Mouse (Mus musculus) kidney, embryonic 16.5 days (tissue): ENCODE data around the gene Med7. TPM values are rescaled to one million over a fixed set of nuclear protein-coding genes. Genes with fewer than 3 reads are reported as not detected.

ENCODE experiments used
- ATAC-seq: fragments of 200-750 bp; cut with Nextera tagmentation; 2 replicates; pipeline ENCODE4 v1.8.0; 2017; ENCODE audit warnings: moderate TSS enrichment; ENCODE audit not compliant: low FRiP score, low TSS enrichment
- H3K27ac ChIP-seq: fragments of 300-500 bp; sonication (generic); 2 replicates; pipeline ENCODE4 v1.5.1; 2014; ENCODE audit warnings: low read length
- H3K27me3 ChIP-seq: fragments of 300-500 bp; sonication (generic); 2 replicates; pipeline ENCODE4 v1.6.1; 2014; ENCODE audit warnings: low read length, control low read depth, mixed read lengths; ENCODE audit not compliant: insufficient read depth
- H3K36me3 ChIP-seq: fragments of 300-500 bp; sonication (generic); 2 replicates; pipeline ENCODE4 v1.6.1; 2014; ENCODE audit warnings: low read length, control low read depth, mixed read lengths; ENCODE audit not compliant: insufficient read depth
- H3K4me1 ChIP-seq: fragments of 300-500 bp; sonication (generic); 2 replicates; pipeline ENCODE4 v1.6.1; 2014; ENCODE audit warnings: low read length, control low read depth, mixed read lengths; ENCODE audit not compliant: insufficient read depth
- H3K4me2 ChIP-seq: fragments of 300-500 bp; sonication (generic); replicated peaks from 2 replicates; pipeline ENCODE4 v1.6.1; 2014; ENCODE audit warnings: low read depth, low read length
- H3K4me3 ChIP-seq: fragments of 300-500 bp; sonication (generic); 2 replicates; pipeline ENCODE4 v1.5.1; 2014; ENCODE audit warnings: mild to moderate bottlenecking, low read length
- H3K9ac ChIP-seq: fragments of 300-500 bp; sonication (generic); replicated peaks from 2 replicates; pipeline ENCODE4 v1.6.1; 2014; ENCODE audit warnings: low read length
- H3K9me3 ChIP-seq: fragments of 300-500 bp; sonication (generic); 2 replicates; pipeline ENCODE4 v1.6.1; 2016; ENCODE audit warnings: low read length, control low read depth
- WGBS: fragments of 180-500 bp; shearing (Covaris S2); extraction: QIAGEN DNeasy Blood & Tissue Kit; methylation state at CpG from one replicate; pipeline ENCODE4 v1.1.7; 2014; 5-methylcytosine and 5-hydroxymethylcytosine counted together
- polyA plus RNA-seq: library from polyadenylated mRNA; unstranded; fragments of >200 nt; fragmentation: Nextera tagmentation; extraction: Ambion mirVana; gene quantifications from 2 replicates; pipeline ENCODE4 v1.2.1, GENCODE M21; 2015

The Med7 gene
- polyA plus RNA-seq, 1 experiment from 2014 or later, result 76.7 TPM

DNA sequence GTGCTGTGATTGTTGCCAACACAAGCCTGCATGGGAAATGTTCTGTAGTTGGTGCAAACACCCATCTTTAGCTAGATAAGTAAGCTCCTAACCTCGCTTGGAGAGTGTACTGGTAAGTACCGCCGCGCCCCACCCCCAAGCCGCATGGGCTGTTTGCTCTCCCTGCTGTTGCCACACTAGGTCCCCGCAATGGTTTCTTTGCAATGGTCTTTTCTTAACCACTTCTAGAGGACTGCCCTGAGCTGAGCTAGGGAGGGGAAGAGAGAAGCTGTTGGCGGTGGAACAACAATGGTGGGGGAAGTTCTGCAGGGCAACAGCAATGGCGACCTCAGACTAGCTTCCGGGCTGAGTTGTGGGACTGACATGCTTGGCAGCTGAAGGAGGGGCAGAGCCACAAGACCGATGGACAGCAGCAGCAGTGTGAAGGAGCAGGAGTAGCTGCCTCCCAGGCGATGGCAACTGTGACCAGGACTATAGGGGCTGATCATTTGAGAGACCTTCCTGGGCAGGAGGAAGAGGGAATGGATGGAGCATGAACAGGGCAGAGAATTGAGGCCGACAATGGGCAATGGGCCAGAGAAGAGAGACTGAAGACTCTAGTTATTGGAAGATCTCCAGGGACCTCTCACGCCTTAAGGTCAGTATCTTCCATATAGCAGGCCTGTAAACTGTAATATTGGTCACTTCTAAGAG lies 40.4 kb upstream of the Med7 start, which contains the start of gene Fam71b:
TSS of gene Fam71b (plus strand) at position 393 of the 693 bp plus-strand sequence.
- 76% methylated on average over 13 of the region's 13 CpGs for WGBS
- H3K4me2 ChIP-seq, result no peak within 1 kb of the TSS
- H3K27me3 ChIP-seq, result no peaks in the 10 kb centered on the region
- ATAC-seq, result no peak
- no peaks in the 10 kb centered on the region for H3K9me3 ChIP-seq
- no peak within 1 kb of the TSS for H3K9ac ChIP-seq
- H3K27ac ChIP-seq, result no peak within 1 kb of the TSS
- H3K4me1 ChIP-seq, result peaks cover 6% of the 10 kb centered on the region; the same call in 1 of the 2 replicates
- no peak within 1 kb of the TSS for H3K4me3 ChIP-seq
- no peaks in the 10 kb centered on the region for H3K36me3 ChIP-seq

GRCm38 (mm10) chr11:46396860-46397179 lies 39.9 kb upstream of the Med7 start:
- WGBS, result 76% methylated on average over 4 of the region's 4 CpGs
- ATAC-seq, result no peak

DNA sequence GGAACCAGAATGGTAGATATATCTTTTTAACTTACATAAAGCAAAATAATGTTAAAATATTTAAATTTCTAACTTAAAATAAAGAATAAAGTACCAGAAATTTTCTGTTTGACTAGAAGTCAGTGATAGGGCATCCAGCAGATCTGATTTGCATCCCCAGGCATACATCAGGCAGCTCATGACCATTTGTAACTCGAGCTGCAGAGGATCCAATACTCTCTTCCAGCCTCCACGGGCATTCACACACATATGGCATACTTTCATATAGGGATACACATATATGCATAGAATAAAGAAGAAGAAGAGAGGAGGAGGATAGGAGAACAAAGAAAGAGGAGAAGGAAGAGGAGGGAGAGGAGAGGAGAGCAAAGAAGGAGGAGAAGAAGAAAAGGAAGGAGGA lies 38.8 kb upstream of the Med7 start:
- 44% methylated on average over 2 of the region's 2 CpGs for WGBS
- Histone ChIP-seq H3K9me3 (no peaks in the 10 kb centered on the region), H3K4me2 (no peak overlapping the region), H3K27ac (no peak overlapping the region), H3K27me3 (no peaks in the 10 kb centered on the region), H3K9ac (no peak overlapping the region), H3K4me1 (peaks cover 7% of the 10 kb centered on the region; the same call in 1 of the 2 replicates), H3K4me3 (no peak overlapping the region), H3K36me3 (no peaks in the 10 kb centered on the region)
- ATAC-seq, result no peak

More at GRCm38 (mm10) chr11:46396860-46397179, 39.9 kb upstream of the Med7 start:
- Histone ChIP-seq H3K36me3 (no peaks in the 10 kb centered on the region), H3K27ac (no peak overlapping the region), H3K27me3 (no peaks in the 10 kb centered on the region), H3K9me3 (no peaks in the 10 kb centered on the region), H3K4me2 (no peak overlapping the region), H3K4me3 (no peak overlapping the region), H3K4me1 (peaks cover 7% of the 10 kb centered on the region; the same call in 1 of the 2 replicates), H3K9ac (no peak overlapping the region)

GRCm38 (mm10) chr11:46398473-46398872 lies 38.3 kb upstream of the Med7 start:
- Histone ChIP-seq H3K36me3 (no peaks in the 10 kb centered on the region), H3K27ac (no peak overlapping the region), H3K9me3 (no peaks in the 10 kb centered on the region), H3K27me3 (no peaks in the 10 kb centered on the region), H3K4me1 (peaks cover 7% of the 10 kb centered on the region; the same call in 1 of the 2 replicates), H3K4me3 (no peak overlapping the region), H3K9ac (no peak overlapping the region), H3K4me2 (no peak overlapping the region)
- no peak for ATAC-seq
- WGBS, result 78% methylated on average over 4 of the region's 4 CpGs

DNA sequence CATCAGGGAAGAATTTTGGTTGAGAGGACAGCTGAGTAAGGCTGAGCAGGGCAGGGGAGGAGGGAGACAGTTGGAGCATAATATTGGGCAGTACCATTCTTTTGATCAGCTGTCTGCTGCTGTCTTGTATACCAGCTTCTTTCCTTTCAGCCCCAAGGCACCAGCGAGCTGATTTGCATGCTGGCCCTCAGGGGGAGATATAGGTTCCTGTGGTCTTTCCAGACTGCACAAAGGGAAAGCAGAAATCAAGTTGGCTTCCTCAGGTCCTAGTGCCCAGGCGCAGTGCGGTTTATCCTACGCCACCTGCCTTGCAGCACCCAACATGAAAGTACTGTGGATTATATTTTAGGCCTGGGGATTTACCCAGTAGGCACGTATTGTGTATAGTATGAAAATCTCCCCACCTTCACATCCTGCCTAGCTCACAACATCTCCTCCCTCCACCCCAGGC lies 37.8 kb upstream of the Med7 start:
- Histone ChIP-seq H3K9ac (no peak overlapping the region), H3K9me3 (no peaks in the 10 kb centered on the region), H3K4me3 (no peak overlapping the region), H3K27me3 (no peaks in the 10 kb centered on the region), H3K27ac (no peak overlapping the region), H3K36me3 (no peaks in the 10 kb centered on the region), H3K4me1 (peaks cover 7% of the 10 kb centered on the region; the same call in 1 of the 2 replicates), H3K4me2 (no peak overlapping the region)
- WGBS, result 74% methylated on average over 5 of the region's 5 CpGs
- ATAC-seq, result no peak

GRCm38 (mm10) chr11:46401555-46401954 lies 35.2 kb upstream of the Med7 start:
- Histone ChIP-seq H3K27ac (0 out of 2 replicates have a peak overlapping the region, but pooled peaks have one; percentile 8), H3K9me3 (no peaks in the 10 kb centered on the region), H3K27me3 (no peaks in the 10 kb centered on the region), H3K4me2 (no peak overlapping the region; the same call in 1 of the 2 replicates), H3K4me1 (peaks cover 7% of the 10 kb centered on the region; the same call in 1 of the 2 replicates), H3K36me3 (no peaks in the 10 kb centered on the region), H3K9ac (no peak overlapping the region), H3K4me3 (no peak overlapping the region)
- no peak for ATAC-seq
- WGBS, result 63% methylated on average over 12 of the region's 12 CpGs

DNA sequence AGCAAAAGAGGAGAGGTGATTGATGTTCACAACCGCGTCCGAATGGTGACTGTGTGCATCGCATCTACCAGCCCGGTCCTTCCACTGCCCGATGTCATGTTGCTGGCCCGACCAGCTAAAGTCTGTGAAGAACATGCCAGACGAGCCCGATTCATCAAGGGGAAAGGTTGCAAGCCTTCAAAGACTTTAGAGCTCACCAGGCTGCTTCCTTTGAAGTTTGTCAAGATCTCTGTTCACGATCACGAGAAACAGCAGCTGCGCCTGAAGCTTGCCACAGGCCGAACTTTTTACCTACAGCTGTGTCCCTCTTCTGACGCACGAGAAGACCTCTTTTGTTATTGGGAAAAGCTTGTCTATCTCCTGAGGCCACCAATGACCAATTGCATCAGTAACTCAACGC lies 31.7 kb upstream of the Med7 start:
- no peak overlapping the region for H3K4me2 ChIP-seq
- H3K27me3 ChIP-seq, result no peaks in the 10 kb centered on the region
- H3K9ac ChIP-seq, result no peak overlapping the region
- WGBS, result 82% methylated on average over 16 of the region's 16 CpGs
- H3K4me1 ChIP-seq, result peaks cover 7% of the 10 kb centered on the region; the same call in 1 of the 2 replicates
- H3K27ac ChIP-seq, result no peak overlapping the region
- no peak for ATAC-seq
- H3K9me3 ChIP-seq, result no peaks in the 10 kb centered on the region
- no peaks in the 10 kb centered on the region for H3K36me3 ChIP-seq
- H3K4me3 ChIP-seq, result no peak overlapping the region

DNA sequence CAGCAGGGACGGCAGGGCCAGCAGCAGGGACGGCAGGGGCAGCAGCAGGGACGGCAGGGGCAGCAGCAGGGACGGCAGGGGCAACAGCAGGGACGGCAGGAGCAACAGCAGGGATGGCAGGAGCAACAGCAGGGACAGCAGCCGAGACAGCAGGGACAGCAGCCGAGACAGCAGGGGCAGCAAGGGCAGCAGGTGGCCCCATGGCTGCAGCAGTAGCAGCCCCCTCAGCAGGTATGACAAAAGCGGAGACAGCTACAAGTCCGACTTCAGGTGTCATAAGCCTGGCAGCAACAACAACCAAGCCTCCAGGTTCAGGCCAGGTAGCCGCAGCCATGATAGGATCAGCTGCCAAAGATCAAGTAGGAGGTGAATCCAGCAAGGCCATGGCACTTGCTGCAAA lies 30.0 kb upstream of the Med7 start:
- Histone ChIP-seq H3K9me3 (no peaks in the 10 kb centered on the region), H3K4me3 (no peak overlapping the region), H3K27ac (no peak overlapping the region), H3K4me2 (no peak overlapping the region), H3K4me1 (no peaks in the 10 kb centered on the region), H3K36me3 (no peaks in the 10 kb centered on the region), H3K27me3 (no peaks in the 10 kb centered on the region), H3K9ac (no peak overlapping the region)
- WGBS, result 48% methylated on average over 10 of the region's 10 CpGs
- no peak for ATAC-seq

GRCm38 (mm10) chr11:46410018-46410563 lies 26.6 kb upstream of the Med7 start:
- Histone ChIP-seq H3K36me3 (no peaks in the 10 kb centered on the region), H3K9me3 (no peaks in the 10 kb centered on the region), H3K27ac (no peak overlapping the region), H3K4me2 (no peak overlapping the region), H3K27me3 (no peaks in the 10 kb centered on the region), H3K9ac (no peak overlapping the region), H3K4me1 (no peaks in the 10 kb centered on the region), H3K4me3 (no peak overlapping the region)
- 0 out of 2 replicates have a peak, but pooled peaks have one; percentile 27 for ATAC-seq
- 50% methylated on average over 2 of the region's 2 CpGs for WGBS

- no peak for ATAC-seq
- Histone ChIP-seq H3K9me3 (no peaks in the 10 kb centered on the region), H3K4me3 (no peak overlapping the region)
Measured at GRCm38 (mm10) chr11:46418438-46418837, 18.3 kb upstream of the Med7 start.

More at GRCm38 (mm10) chr11:46418438-46418837, 18.3 kb upstream of the Med7 start:
- no peak overlapping the region for H3K9ac ChIP-seq
- 43% methylated on average over 1 of the region's 1 CpGs for WGBS
- no peak overlapping the region for H3K4me2 ChIP-seq
- H3K27ac ChIP-seq, result no peak overlapping the region
- no peaks in the 10 kb centered on the region for H3K36me3 ChIP-seq
- H3K27me3 ChIP-seq, result no peaks in the 10 kb centered on the region
- no peaks in the 10 kb centered on the region for H3K4me1 ChIP-seq
